Mouse (Mus musculus) skeletal muscle tissue, adult 2 months (tissue): ENCODE measurements around the gene Mknk2.
"Not testable (repeated sequence)": the region's sequence is repeated elsewhere in the genome, so short reads cannot be mapped to it uniquely, and the experiment has no call there.

Source experiments
- DNase-seq: peaks from one replicate; pipeline ENCODE4 v3.0.0-alpha.2; 2012; ENCODE audit warnings: low read depth, low spot score

Gene Mknk2

DNA sequence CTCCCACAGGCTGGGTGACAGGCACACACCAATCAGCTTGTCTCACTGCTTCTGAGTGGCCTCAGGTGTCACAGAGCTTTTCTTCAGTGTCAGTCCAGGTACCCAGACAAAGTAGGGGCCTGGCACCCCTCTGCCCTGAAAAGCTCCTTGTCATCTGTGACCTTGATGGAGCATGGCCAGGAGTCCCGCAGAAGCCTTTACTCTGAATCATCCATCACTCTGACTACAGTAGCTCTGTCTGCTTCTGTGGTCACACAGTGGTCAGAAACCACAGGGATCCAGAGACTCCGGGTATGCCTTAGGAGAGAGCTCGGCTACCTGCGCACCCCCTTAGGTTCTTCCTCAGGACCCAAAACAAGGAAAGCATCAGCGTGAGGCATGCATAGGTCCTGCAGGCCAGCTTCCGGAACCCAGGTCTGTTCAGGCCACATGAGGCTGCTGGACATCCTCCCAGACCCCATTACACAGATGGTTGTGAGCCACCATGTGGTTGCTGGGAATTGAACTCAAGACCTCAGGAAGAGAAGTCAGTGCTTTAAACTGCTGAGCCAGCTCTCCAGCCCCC, 24.7 kb downstream of the Mknk2 start:
- DNase-seq: no peak

DNA sequence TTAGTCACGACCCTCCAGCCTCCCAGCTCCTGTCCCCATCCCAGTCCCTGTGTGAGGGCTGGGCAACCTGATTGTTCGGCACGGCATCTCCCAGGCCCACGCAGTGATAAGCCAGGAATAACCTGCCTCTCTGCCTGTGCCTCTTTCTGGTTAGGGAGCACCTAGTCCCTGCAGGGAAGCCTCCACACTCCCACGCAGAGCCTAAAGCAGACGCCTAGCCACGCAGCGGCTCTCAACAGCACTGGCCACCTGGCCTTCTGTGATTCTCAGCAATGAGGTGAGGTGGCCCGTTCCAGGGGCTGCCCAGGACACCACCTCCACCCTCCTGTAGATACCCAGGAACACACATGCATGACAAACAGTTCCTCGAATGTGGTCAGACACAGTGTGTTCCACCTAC, 27.5 kb downstream of the Mknk2 start:
- no peak for DNase-seq

DNA sequence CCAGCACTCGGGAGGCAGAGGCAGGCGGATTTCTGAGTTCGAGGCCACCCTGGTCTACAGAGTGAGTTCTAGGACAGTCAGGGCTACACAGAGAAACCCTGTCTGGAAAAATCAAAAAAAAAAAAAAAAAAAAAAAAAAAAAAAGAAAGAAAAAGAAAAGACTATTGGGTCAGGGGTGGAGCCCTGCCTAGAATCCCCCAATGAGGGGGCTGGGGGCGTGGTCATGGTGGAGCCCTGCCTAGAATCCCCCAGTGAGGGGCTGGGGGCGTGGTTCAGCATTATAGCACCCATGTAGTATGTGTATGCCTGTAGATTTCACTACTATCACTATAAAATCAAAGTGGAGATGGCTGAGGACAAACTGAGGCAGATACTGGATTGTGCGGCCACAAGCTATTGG, 28.0 kb downstream of the Mknk2 start:
- DNase-seq: not testable (repeated sequence)

DNA sequence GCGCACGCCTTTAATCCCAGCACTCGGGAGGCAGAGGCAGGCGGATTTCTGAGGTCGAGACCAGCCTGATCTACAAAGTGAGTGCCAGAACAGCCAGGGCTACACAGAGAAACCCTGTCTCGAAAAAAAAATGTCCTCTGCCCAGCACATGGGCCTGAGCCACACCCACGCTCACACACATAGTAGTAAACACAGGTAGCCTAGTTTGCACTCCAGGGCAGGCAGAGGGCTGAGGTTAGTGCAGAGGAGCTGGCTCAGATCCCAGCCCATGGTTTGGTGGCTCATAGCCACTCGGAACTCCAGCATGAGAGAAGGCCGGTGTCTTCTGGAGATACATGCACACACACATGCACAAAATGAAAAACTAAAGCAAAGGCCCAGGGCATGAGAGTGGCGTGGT, 31.0 kb downstream of the Mknk2 start:
- DNase-seq: no peak

DNA sequence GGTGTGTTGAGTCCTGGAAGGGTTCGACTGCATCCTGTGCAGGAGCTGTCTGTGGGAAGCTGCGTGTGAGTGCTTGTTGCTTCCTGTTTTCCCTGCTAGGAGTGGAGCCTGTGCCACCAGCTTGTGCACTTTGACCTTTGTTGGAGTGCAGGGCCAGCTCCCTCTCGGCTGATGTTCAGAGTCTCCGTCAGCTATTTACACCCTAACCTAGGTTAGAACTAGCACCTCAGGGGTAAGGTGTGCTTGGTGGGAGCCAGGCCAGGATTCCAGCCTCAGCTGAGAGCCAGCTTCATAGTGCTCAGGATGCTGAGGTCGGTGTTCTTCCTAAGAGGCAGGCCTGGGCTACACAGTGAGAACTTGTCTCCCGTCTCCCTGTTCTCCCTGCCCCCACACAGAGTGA, 42.6 kb downstream of the Mknk2 start:
- DNase-seq: no peak

DNA sequence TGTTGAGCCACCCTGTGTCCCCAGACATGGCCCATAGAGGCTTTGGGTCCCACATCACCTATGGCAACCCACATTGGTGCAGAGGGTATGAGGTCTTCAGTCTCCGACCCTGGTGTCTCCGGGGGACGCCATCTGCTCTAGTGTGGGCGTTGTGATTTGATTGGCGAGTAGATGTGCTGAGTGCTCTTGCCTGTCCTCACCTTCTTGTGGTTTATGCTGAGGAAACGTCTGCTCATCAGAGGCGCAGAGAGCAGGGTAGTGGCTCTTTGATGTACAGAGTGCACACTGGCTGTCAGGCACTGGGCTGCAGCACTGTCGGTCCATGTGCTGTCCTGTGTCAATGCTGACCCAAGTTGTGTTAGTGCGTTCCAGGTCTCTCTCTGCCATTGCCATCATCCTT, 49.0 kb downstream of the Mknk2 start:
- no peak for DNase-seq

DNA sequence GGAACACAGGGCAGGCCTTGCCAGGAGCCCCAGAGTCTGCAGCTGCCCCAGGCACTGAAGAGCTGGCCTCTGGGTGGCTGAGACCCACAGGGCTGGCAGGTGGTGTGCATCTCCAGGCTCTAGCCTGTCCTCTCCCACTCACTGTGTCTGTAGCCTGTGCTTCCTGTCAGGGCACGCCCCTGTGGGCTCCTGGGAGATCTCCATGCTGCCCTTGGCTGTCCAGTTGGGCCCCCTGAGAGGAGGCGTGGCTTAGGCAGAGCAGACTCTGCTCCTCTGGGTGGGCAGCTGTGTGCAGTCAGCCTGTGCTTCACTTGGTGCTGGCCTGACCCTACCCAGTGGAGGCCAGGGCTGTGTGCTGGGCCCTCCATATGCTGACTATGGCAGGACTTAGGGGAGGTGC, 50.2 kb downstream of the Mknk2 start:
- peak; percentile 37 for DNase-seq

DNA sequence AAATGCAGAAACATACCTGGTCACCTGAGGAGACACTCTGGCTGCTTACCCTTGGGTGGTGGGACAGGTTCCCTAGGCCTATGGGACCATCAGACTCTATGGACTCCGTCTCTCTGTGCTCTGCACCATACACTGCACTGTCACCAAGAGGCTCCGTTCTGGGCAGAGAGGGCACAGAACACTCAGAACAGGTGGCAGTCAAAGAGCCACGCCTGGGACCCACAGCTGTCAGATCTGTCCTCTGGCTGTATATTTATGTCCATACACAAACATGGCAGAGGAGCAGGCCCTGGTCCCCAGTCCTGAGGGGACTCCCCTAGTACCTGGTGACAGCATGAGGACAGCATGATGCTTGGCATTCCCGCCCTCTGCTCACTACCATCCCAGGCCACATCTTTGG, 52.1 kb downstream of the Mknk2 start:
- no peak for DNase-seq

DNA sequence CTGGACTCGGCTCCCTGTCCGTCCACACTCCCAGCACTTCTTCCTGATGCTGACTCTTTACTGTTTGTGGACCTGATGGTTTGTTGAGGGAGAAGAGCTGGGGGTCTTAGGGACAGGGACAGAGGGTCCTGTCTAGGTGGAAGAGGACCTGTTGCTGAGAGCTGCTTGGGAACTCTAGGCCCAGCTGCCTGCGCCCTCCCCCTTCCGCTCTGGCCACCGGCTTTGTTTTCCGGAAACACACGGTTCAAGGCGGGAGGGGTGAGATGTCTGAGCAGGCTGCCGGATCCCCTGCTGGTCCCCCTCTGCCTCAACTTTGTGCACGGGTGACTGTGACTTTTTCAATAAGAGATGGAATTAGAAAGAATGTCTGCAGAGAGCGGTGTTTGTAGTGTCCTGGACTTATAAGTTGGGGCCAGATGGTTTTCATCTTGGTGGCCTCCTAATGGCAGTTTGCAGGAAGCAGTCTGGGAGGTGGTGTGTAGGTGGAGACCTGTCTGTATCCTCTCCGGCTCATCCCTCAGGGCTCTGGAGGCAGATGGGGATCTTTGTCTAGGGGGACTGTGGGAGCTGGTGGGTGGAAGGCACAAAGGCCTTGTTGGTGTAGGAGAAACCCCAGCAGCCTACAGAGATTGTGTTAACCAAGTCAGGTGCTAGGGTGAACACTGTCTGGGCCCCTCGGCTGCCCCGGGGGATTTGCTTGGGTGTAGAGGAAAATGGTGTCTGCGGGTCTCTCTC, 54.3 kb downstream of the Mknk2 start:
- DNase-seq: peak; percentile 47

DNA sequence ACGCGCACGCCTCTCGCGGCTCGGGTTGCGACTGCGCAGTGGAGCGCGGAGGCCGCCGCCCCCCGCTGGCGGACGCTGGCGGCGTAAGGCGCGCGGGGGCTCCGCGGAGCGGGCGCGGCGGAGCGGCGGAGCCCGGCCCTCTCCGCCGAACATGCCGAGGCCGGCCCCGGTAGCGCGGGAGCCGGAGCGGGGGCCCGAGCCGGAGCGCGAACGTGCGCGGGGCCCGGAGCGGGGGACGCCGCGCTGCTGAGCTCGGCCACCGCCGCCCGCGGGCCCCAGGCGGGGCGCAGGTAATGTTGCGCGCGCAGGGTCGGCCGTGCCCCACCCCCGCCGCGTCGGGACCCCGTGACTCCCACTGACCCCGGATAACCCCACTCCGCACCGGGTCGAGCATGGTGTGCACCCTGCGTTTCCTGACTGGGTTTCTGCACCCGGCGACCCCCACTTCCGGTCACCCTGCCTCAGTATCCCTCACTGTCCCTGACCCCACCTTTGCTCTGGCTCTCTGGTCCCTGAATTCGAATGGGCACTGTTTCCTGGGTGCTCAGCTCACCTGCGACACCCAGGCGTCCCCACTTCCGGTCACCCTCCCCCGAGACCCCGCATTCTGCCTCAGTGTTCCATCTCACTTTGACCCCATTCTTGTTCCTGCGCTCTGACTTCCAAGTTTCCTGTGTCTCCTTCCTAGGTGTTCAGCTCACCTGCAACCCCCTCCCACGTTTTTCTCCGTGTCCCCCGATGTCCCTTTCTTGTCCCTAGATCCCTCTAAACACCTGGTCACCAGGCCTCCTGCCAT, 55.1 kb downstream of the Mknk2 start, which contains the start of gene Csnk1g2:
Csnk1g2 (plus strand) TSS at position 178 of the 796 bp plus-strand sequence.
- DNase-seq: peak; percentile 43

DNA sequence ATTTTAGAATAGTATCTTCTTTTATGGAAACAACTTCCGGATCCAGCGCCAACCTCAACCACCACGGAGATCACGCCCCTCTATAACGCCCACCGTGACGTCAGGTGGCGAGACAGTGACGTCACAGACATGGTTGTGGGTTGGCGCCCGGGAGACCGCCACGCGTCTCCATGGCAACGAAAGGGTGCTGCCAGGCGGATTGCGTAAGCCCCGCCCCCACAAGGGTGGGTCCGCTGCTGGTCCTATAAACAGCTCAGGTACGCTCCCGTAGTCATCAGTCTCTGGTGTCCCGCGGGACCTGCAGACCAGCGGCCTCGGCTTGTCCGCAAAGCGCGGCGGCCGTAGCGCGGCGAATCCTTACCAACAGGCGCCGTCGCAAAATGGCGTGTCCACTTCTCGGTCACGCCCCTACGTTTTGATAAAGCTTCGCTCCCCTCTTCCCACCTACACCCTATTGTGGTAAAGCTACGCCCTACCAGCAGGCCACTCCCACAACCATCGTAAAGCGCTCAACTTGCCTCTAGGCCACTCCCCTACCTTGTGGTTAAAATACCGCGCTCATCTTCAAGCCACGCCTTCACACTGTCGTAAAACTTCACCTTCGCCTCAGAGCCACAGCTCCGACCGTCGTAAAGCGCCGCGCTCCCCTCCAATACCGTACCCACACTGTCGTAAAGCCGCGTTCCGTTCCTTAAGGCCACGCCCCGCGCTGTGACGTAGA, 55.8 kb downstream of the Mknk2 start:
- peak; percentile 100 for DNase-seq

DNA sequence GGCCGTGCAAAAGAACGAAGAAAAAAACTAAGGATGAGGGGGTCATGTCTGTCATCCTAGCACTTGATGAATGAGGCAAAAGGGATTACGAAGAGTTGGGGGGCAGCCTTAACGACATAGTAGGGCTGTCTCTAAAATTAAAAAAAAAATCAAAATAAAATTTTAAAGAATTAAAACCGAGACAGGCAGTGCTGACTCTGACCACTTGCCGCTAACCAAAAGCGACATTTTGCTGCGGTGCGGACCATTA, 56.3 kb downstream of the Mknk2 start:
- DNase-seq: no peak

DNA sequence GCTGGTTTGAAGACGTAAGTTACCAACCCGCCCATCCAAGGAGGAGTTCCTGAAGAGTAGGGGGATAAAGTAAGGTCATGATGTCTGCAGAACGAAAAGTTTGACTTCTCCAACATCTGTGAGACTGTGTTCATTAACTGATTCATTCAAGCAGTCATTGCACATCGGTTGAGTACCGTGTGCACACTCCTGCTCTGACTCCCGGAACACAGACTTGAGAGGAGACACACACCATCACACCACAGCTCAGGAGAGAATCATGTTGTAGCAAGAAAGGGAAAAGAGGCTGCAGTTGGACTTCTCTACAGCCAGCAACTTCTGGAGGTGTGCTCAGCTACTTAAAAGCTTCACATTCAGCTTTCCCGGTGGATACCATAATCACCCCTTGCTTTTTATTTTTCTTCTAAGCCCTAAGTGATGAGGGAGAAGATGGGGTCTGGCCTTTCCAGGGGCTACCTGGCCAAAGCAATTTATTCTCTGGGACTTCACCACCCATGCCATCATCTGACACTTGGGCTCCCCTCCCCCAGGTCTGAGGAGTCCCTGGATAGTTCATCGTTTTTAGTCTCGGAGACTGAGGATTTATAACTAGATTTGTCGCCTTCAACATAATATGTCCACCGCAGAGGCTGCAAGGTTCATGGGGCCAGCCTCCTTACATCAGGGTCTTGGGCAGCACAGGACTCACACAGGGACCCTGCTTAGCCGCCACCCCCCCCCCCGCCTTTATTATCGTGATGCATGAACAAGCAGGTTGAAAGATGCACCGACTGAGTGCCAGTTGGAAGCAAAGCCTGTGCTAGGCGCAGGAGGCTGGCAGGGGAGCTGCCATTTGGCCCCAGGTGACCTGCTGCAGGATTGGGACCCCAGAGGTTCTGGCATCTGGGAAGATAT, 56.9 kb downstream of the Mknk2 start:
- no peak for DNase-seq

DNA sequence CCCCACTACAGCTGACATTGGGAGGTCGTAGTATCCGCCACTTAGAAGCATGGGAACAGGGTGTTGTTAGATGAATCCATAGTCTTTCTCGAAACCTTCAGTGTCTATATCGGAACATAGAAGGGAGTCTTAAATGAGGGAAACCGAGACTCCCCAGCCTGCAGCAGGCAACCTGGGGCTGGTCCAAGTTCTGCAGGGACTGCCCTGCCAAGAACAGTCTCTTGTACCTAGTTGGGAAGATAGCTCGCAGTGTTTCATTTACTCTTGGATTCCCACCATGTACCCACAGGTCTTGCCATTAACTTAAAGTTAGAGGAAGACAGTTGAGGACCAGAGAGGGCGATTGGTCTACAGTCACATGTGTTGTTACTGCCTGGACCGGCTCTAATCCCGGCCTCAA, 57.5 kb downstream of the Mknk2 start:
- no peak for DNase-seq

DNA sequence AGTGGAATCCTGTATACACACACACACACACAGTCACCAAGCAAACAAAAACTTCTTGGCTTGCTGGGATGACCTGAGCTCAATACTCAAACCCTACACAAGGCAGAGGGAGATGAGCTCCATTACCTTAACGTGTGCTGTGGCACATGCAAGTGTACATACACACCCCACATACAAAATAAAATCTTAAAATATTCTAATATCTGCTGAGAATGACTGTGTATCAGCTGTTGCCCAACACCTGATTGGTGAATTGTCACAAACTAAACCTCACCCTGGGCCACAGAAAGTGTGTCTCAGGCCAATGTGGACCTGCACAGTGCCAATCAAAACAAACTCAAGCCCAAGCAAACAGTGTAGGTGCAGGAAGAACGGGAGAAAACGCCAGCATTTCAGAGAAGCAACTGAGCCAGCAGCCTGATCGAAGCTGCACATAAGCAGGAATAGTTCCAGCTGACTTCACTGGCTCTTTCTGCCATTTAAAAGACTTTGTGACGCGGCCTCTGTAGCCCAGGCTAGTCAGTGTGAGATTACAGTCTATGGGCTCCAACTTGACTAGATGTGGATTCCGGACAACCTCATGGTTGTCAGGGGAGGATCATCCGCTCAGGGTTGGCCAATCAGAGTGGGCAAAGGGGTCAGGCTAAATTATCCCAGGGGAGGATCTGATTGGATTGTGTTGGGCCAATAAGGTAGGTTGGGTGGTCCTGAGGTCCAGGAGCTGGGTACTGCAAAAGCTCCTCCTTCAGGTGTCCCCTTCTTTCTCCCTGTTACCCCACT, 58.3 kb downstream of the Mknk2 start:
- DNase-seq: no peak

DNA sequence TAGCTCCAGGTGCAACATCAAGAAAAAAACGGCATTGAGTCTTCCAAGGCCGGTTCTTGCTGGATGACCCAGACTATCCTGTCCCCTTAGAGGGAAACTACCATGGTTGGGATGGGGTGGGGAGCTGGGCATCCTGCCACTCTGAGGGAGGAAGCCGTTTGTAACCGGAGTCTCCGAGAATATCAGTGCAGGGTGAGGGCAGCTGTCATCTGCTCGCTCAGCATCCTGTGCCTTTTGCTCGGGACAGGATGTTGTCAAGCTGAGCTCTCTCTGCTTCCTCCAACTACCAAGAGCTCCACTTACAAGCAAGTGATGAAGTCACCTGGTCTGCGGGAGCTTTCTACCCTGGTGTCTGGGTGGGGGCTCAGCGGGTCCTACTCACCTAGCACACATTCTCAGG, 59.7 kb downstream of the Mknk2 start:
- DNase-seq: peak; percentile 52
